Mouse (Mus musculus) liver, embryonic 15.5 days (tissue): ENCODE results near the gene Fam227b. TPM values are rescaled to one million over a fixed set of nuclear protein-coding genes. Genes with fewer than 3 reads are reported as not detected.

Experiments used
- ATAC-seq: fragments of 200-750 bp; cut with Nextera tagmentation; 2 replicates; pipeline ENCODE4 v1.8.0; 2017; ENCODE audit warnings: moderate number of reproducible peaks, mild to moderate bottlenecking, moderate library complexity; ENCODE audit not compliant: insufficient read depth
- H3K27ac ChIP-seq: fragments of 300-500 bp; sonication (generic); replicated peaks from 2 replicates; pipeline ENCODE4 v1.5.1; 2015; ENCODE audit warnings: mild to moderate bottlenecking, inconsistent platforms
- H3K27me3 ChIP-seq: fragments of 300-500 bp; sonication (generic); 2 replicates; pipeline ENCODE4 v1.6.1; 2015; ENCODE audit warnings: mild to moderate bottlenecking, inconsistent platforms
- H3K36me3 ChIP-seq: fragments of 300-500 bp; sonication (generic); replicated peaks from 2 replicates; pipeline ENCODE4 v1.6.1; 2015; ENCODE audit warnings: moderate library complexity, mild to moderate bottlenecking, inconsistent platforms
- H3K4me1 ChIP-seq: fragments of 300-500 bp; sonication (generic); replicated peaks from 2 replicates; pipeline ENCODE4 v1.6.1; 2015; ENCODE audit warnings: inconsistent platforms
- H3K4me2 ChIP-seq: fragments of 300-500 bp; sonication (generic); 2 replicates; pipeline ENCODE4 v1.6.1; 2015; ENCODE audit warnings: moderate library complexity, mild to moderate bottlenecking, inconsistent platforms
- H3K4me3 ChIP-seq: fragments of 300-500 bp; sonication (generic); replicated peaks from 2 replicates; pipeline ENCODE4 v1.5.1; 2015; ENCODE audit warnings: mild to moderate bottlenecking, inconsistent platforms
- H3K9ac ChIP-seq: fragments of 300-500 bp; sonication (generic); 2 replicates; pipeline ENCODE4 v1.6.1; 2015; ENCODE audit warnings: moderate library complexity, mild to moderate bottlenecking, inconsistent platforms
- H3K9me3 ChIP-seq: fragments of 300-500 bp; sonication (generic); replicated peaks from 2 replicates; pipeline ENCODE4 v1.6.1; 2016; ENCODE audit warnings: inconsistent platforms
- WGBS: fragments of 180-500 bp; shearing (Covaris S2); methylation state at CpG from one replicate; pipeline ENCODE4 v1.1.7; 2015; ENCODE audit warnings: mixed read lengths; ENCODE audit not compliant: insufficient replicate concordance; 5-methylcytosine and 5-hydroxymethylcytosine counted together
- polyA plus RNA-seq: library from polyadenylated mRNA; unstranded; fragments of >200 nt; fragmentation: Nextera tagmentation; extraction: Ambion mirVana; gene quantifications from 2 replicates; pipeline ENCODE4 v1.2.1, GENCODE M21; 2015

Fam227b gene
- polyA plus RNA-seq, 1 experiment from 2014 or later = not detected

GRCm38 (mm10) chr2:125973207-125973606 lies 178.6 kb downstream of the Fam227b start:
- no peaks in the 10 kb centered on the region for H3K9me3 ChIP-seq
- H3K27ac ChIP-seq = no peak overlapping the region
- no peak for ATAC-seq
- H3K36me3 ChIP-seq = no peaks in the 10 kb centered on the region
- H3K4me1 ChIP-seq = no peaks in the 10 kb centered on the region
- no peak overlapping the region for H3K4me2 ChIP-seq
- no peak overlapping the region for H3K9ac ChIP-seq
- WGBS = 61% methylated on average over 6 of the region's 6 CpGs
- H3K27me3 ChIP-seq = no peaks in the 10 kb centered on the region
- no peak overlapping the region for H3K4me3 ChIP-seq

GRCm38 (mm10) chr2:125968811-125969210 lies 183.0 kb downstream of the Fam227b start:
- no peaks in the 10 kb centered on the region for H3K36me3 ChIP-seq
- H3K9ac ChIP-seq = no peak overlapping the region
- no peaks in the 10 kb centered on the region for H3K27me3 ChIP-seq
- WGBS = 52% methylated on average over 1 of the region's 1 CpGs
- ATAC-seq = no peak
- no peak overlapping the region for H3K27ac ChIP-seq
- H3K9me3 ChIP-seq = no peaks in the 10 kb centered on the region
- H3K4me2 ChIP-seq = no peak overlapping the region
- H3K4me1 ChIP-seq = no peaks in the 10 kb centered on the region
- H3K4me3 ChIP-seq = no peak overlapping the region

- no peak overlapping the region for H3K9ac ChIP-seq
- H3K27ac ChIP-seq = no peak overlapping the region
- H3K36me3 ChIP-seq = no peaks in the 10 kb centered on the region
- no peak for ATAC-seq
- H3K4me1 ChIP-seq = no peaks in the 10 kb centered on the region
- no peak overlapping the region for H3K4me2 ChIP-seq
- 65% methylated on average over 2 of the region's 2 CpGs for WGBS
- no peak overlapping the region for H3K4me3 ChIP-seq
- H3K9me3 ChIP-seq = no peaks in the 10 kb centered on the region
- no peaks in the 10 kb centered on the region for H3K27me3 ChIP-seq
These were observed 203.6 kb downstream of the Fam227b start for GRCm38 (mm10) chr2:125948195-125948594.

- H3K4me1 ChIP-seq = no peaks in the 10 kb centered on the region
- H3K9ac ChIP-seq = no peak overlapping the region
- H3K4me3 ChIP-seq = no peak overlapping the region
- H3K9me3 ChIP-seq = no peaks in the 10 kb centered on the region
- no peak overlapping the region for H3K27ac ChIP-seq
- no peaks in the 10 kb centered on the region for H3K27me3 ChIP-seq
- 42% methylated on average over 1 of the region's 1 CpGs for WGBS
- ATAC-seq = no peak
- no peak overlapping the region for H3K4me2 ChIP-seq
- no peaks in the 10 kb centered on the region for H3K36me3 ChIP-seq
These were observed 208.5 kb downstream of the Fam227b start for GRCm38 (mm10) chr2:125943301-125943700.

- no peak for ATAC-seq
- no peak overlapping the region for H3K9ac ChIP-seq
- WGBS = 61% methylated on average over 6 of the region's 6 CpGs
These were observed 210.6 kb downstream of the Fam227b start for GRCm38 (mm10) chr2:125941111-125941785.

GRCm38 (mm10) chr2:125938993-125939642 lies 212.7 kb downstream of the Fam227b start:
- no peaks in the 10 kb centered on the region for H3K9me3 ChIP-seq
- WGBS = 72% methylated on average over 6 of the region's 6 CpGs
- no peak overlapping the region for H3K27ac ChIP-seq
- H3K4me1 ChIP-seq = no peaks in the 10 kb centered on the region
- no peaks in the 10 kb centered on the region for H3K27me3 ChIP-seq
- no peak overlapping the region for H3K9ac ChIP-seq
- H3K36me3 ChIP-seq = no peaks in the 10 kb centered on the region
- H3K4me3 ChIP-seq = no peak overlapping the region
- H3K4me2 ChIP-seq = no peak overlapping the region
- no peak for ATAC-seq

More at GRCm38 (mm10) chr2:125941111-125941785, 210.6 kb downstream of the Fam227b start:
- H3K27ac ChIP-seq = no peak overlapping the region
- no peak overlapping the region for H3K4me3 ChIP-seq
- H3K27me3 ChIP-seq = no peaks in the 10 kb centered on the region
- no peaks in the 10 kb centered on the region for H3K36me3 ChIP-seq
- H3K4me1 ChIP-seq = no peaks in the 10 kb centered on the region
- H3K4me2 ChIP-seq = no peak overlapping the region
- no peaks in the 10 kb centered on the region for H3K9me3 ChIP-seq

GRCm38 (mm10) chr2:125936396-125936795 lies 215.4 kb downstream of the Fam227b start:
- no peak for ATAC-seq
- Histone ChIP-seq H3K9ac (no peak overlapping the region), H3K4me3 (no peak overlapping the region), H3K36me3 (no peaks in the 10 kb centered on the region), H3K27me3 (no peaks in the 10 kb centered on the region), H3K4me2 (no peak overlapping the region), H3K4me1 (no peaks in the 10 kb centered on the region), H3K27ac (no peak overlapping the region), H3K9me3 (no peaks in the 10 kb centered on the region)
- WGBS = 58% methylated on average over 5 of the region's 5 CpGs

GRCm38 (mm10) chr2:125933977-125934376 lies 217.8 kb downstream of the Fam227b start:
- no peak for ATAC-seq
- WGBS = 45% methylated on average over 3 of the region's 3 CpGs
- H3K4me2 ChIP-seq = no peak overlapping the region

More at GRCm38 (mm10) chr2:125933977-125934376, 217.8 kb downstream of the Fam227b start:
- H3K9ac ChIP-seq = no peak overlapping the region
- H3K4me3 ChIP-seq = no peak overlapping the region
- no peaks in the 10 kb centered on the region for H3K27me3 ChIP-seq
- no peak overlapping the region for H3K27ac ChIP-seq
- no peaks in the 10 kb centered on the region for H3K4me1 ChIP-seq
- H3K36me3 ChIP-seq = no peaks in the 10 kb centered on the region
- no peaks in the 10 kb centered on the region for H3K9me3 ChIP-seq

Other genes starting within 250 kb of the Fam227b start
- 0.09 and 0.29 TPM in 2 replicates for gene Fgf7, start 117.3 kb downstream of the Fam227b start, polyA plus RNA-seq
- gene Dtwd1, start 137 bp upstream of the Fam227b start, polyA plus RNA-seq = 21.7 and 22.1 TPM in 2 replicates
- not detected in 2 replicates for gene Gm17555, start 63.1 kb upstream of the Fam227b start, polyA plus RNA-seq